Mouse (Mus musculus): ENCODE results near the gene Adamts9. TPM values are rescaled to one million over a fixed set of nuclear protein-coding genes. Genes with fewer than 3 reads are reported as not detected.

Gene Adamts9
- polyA plus RNA-seq, 1 experiment from 2014 or later: 3.8 TPM

- Histone ChIP-seq H3K9me3 (no peaks in the 10 kb centered on the region), H3K27ac (replicated peaks) (no peak overlapping the region), H3K27me3 (replicated peaks; ENCODE audit: low read depth, poor library complexity, severe bottlenecking) (no peaks in the 10 kb centered on the region), H3K4me3 (no peak overlapping the region), H3K36me3 (replicated peaks) (no peaks in the 10 kb centered on the region), H3K4me1 (peaks cover 10% of the 10 kb centered on the region)
- WGBS: 45% methylated on average over 5 of the region's 5 CpGs
- DNase-seq (ENCODE audit: low spot score): no peak
These were observed 163.4 kb downstream of the Adamts9 start for GRCm38 (mm10) chr6:92779935-92780205.

- peaks cover 10% of the 10 kb centered on the region for H3K4me1 ChIP-seq
- no peaks in the 10 kb centered on the region for H3K36me3 ChIP-seq (replicated peaks)
- no peaks in the 10 kb centered on the region for H3K27me3 ChIP-seq (replicated peaks; ENCODE audit: low read depth, poor library complexity, severe bottlenecking)
- H3K27ac ChIP-seq (replicated peaks): no peak overlapping the region
- WGBS: 78% methylated on average over 11 of the region's 11 CpGs
- H3K9me3 ChIP-seq: no peaks in the 10 kb centered on the region
- no peak overlapping the region for H3K4me3 ChIP-seq
- DNase-seq (ENCODE audit: low spot score): peak; percentile 38
These were observed 164.0 kb downstream of the Adamts9 start for GRCm38 (mm10) chr6:92779140-92779934.

DNA sequence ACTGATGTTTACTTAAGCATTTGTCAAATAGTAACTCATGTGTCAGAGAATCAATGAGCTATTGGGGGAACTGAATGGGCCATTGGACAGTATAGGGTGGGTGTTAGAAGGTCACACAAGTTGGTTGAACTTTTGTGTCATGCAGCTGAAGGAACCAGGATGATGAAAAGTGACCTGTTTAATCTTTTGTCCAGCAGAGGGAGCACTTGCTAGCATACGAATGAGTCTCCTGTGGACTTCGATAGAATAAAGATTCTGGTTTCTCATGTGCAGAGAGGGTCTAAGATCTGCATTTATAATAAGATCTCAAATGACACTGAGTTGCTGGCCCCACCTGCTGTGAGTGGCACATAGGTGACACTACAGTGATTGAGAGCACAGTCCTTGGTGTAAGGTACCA lies 166.9 kb downstream of the Adamts9 start:
- 41% methylated on average over 2 of the region's 2 CpGs for WGBS
- no peak overlapping the region for H3K4me3 ChIP-seq
- H3K9me3 ChIP-seq: no peaks in the 10 kb centered on the region
- DNase-seq (ENCODE audit: low spot score): no peak
- H3K4me1 ChIP-seq: peaks cover 10% of the 10 kb centered on the region
- H3K36me3 ChIP-seq (replicated peaks): no peaks in the 10 kb centered on the region
- H3K27ac ChIP-seq (replicated peaks): no peak overlapping the region
- no peaks in the 10 kb centered on the region for H3K27me3 ChIP-seq (replicated peaks; ENCODE audit: low read depth, poor library complexity, severe bottlenecking)

DNA sequence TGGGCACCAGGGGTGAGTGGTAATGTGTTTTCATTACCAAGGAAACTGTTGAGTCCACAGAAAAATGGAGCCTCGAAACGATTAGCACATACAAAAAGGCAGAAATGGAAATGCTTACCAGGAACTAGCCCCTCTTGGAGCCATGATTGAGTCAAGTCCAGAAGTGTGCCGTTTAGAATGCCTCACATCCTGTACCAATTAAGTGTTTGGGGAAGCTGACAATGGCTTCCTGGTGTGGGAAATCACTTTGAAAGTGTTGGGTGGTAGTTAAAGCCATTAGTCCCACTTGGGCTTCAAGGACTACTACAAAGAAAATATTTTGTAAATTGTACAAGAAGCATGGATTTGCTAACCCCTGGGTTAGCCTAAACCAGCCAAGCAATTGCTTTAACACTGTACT lies 180.9 kb downstream of the Adamts9 start:
- Histone ChIP-seq H3K4me3 (no peak overlapping the region), H3K27ac (replicated peaks) (no peak overlapping the region), H3K36me3 (replicated peaks) (no peaks in the 10 kb centered on the region), H3K4me1 (peaks cover 20% of the 10 kb centered on the region), H3K9me3 (no peaks in the 10 kb centered on the region), H3K27me3 (replicated peaks; ENCODE audit: low read depth, poor library complexity, severe bottlenecking) (peaks cover 10% of the 10 kb centered on the region; the same call in 1 of the 2 replicates)
- 59% methylated on average over 3 of the region's 3 CpGs for WGBS
- no peak for DNase-seq (ENCODE audit: low spot score)

DNA sequence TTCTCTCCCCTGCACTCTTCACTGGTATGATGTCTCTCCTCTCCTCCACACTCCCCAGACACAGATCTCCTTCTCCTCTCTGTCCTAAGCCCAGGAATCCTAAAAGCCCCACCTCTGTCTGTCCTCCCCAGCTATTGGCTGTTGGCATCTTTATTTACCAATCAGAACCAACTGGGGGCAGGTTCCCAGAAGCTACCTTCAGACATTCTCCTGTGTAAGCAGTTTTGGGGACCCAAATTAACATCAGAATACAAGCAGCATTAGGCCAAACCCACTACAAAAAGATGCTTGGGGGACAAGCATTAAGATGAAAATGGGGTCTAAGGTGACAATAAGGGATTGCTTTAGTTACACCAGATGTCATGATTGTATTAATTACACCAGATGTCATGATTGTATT lies 183.7 kb downstream of the Adamts9 start:
- no peaks in the 10 kb centered on the region for H3K9me3 ChIP-seq
- H3K4me1 ChIP-seq: peaks cover 20% of the 10 kb centered on the region
- no peak overlapping the region for H3K27ac ChIP-seq (replicated peaks)
- H3K36me3 ChIP-seq (replicated peaks): no peaks in the 10 kb centered on the region
- no peak overlapping the region for H3K4me3 ChIP-seq
- peaks cover 10% of the 10 kb centered on the region; the same call in 1 of the 2 replicates for H3K27me3 ChIP-seq (replicated peaks; ENCODE audit: low read depth, poor library complexity, severe bottlenecking)
- DNase-seq (ENCODE audit: low spot score): no peak

DNA sequence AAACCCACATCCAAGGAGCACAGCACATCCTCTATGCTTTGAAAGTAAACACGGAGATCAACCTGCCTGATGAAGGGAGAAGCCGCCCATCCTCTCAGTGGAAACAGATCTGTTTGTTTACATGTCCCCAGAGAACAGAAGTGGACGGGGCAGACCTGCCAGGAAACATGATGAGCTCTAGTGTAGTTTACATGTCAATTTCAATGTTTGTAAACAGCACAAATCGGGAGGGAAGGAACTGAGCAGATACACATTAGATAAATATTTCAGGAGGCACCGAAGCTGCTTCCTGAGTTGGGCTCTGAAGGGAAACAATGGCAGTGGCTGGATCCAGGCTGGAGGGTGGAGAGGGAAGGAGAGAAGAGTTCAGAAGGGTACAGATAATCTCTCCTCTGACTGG lies 187.5 kb downstream of the Adamts9 start:
- no peaks in the 10 kb centered on the region for H3K36me3 ChIP-seq (replicated peaks)
- no peak for DNase-seq (ENCODE audit: low spot score)
- no peak overlapping the region for H3K27ac ChIP-seq (replicated peaks)
- H3K9me3 ChIP-seq: no peaks in the 10 kb centered on the region
- H3K27me3 ChIP-seq (replicated peaks; ENCODE audit: low read depth, poor library complexity, severe bottlenecking): peaks cover 1% of the 10 kb centered on the region; the same call in 1 of the 2 replicates
- peaks cover 6% of the 10 kb centered on the region for H3K4me1 ChIP-seq
- 36% methylated on average over 5 of the region's 5 CpGs for WGBS
- H3K4me3 ChIP-seq: no peak overlapping the region

DNA sequence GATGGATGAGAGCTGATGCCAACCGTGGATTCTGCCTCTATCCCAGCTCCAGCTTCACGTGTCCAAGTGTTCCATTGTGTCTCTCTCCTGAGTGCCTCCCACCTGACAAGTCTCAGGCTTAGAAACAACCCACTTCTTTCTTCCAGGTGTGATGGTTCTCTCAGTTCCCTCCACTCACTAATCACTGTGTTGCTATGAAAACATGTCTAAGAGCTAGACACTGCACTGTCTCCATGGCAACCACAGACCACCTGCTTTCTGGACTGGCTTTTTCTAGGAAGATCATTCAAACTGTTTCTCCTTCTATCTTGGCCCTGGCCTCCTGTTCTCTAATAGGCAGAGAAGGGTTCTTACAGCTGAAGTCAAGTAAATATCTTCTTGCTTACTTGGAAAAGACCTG lies 190.6 kb downstream of the Adamts9 start:
- WGBS: 86% methylated on average over 2 of the region's 2 CpGs
- Histone ChIP-seq H3K9me3 (no peaks in the 10 kb centered on the region), H3K36me3 (replicated peaks) (no peaks in the 10 kb centered on the region), H3K4me3 (no peak overlapping the region), H3K27me3 (replicated peaks; ENCODE audit: low read depth, poor library complexity, severe bottlenecking) (no peaks in the 10 kb centered on the region), H3K27ac (replicated peaks) (no peak overlapping the region), H3K4me1 (peaks cover 6% of the 10 kb centered on the region)
- DNase-seq (ENCODE audit: low spot score): no peak

DNA sequence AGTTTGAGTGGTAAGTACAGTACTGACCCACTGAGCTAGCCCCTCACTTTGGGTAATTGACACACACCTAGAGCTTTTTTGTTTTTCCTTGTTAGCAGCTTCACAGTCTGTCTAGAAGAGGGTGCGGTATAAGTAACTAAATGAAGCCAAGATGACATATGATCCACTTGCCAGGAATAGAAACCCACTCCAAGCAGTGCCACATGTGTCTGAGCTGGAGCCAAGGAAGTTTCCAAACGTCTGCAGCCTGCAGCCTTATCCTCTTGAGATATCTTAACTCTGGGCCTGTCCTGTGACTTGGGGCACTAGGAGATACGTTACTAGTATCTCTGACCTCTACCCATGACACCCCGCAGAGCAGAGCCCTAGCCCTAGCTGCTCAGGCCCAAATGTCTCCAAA lies 193.9 kb downstream of the Adamts9 start:
- no peak overlapping the region for H3K4me3 ChIP-seq
- 65% methylated on average over 4 of the region's 4 CpGs for WGBS
- no peaks in the 10 kb centered on the region for H3K4me1 ChIP-seq
- no peak overlapping the region for H3K27ac ChIP-seq (replicated peaks)
- H3K27me3 ChIP-seq (replicated peaks; ENCODE audit: low read depth, poor library complexity, severe bottlenecking): no peaks in the 10 kb centered on the region
- DNase-seq (ENCODE audit: low spot score): no peak
- no peaks in the 10 kb centered on the region for H3K36me3 ChIP-seq (replicated peaks)
- H3K9me3 ChIP-seq: no peaks in the 10 kb centered on the region

DNA sequence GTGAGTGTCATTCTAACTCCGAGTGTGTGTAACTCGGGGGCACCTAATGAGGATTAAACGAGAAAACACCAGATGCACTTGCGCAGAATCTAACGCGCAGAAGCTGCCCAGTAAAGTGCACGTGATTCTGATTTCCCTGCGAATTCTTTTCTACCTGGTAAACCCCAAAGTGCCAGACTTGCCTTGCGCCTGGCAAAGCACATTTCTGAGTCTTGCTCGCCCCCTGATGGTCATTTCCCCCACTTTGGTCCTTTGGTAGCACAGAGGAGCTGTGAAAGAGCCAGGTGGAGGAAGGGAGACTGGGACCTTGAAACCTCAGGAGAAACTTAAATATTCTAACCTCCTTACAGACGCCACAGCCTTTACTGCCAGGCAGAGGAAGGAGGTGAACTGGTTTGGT lies 199.7 kb downstream of the Adamts9 start:
- 16% methylated on average over 11 of the region's 11 CpGs for WGBS
- H3K4me1 ChIP-seq: peaks cover 9% of the 10 kb centered on the region
- H3K27ac ChIP-seq (replicated peaks): no peak overlapping the region
- H3K27me3 ChIP-seq (replicated peaks; ENCODE audit: low read depth, poor library complexity, severe bottlenecking): 0 out of 2 replicates have a peak, but pooled peaks cover 4% of the 10 kb centered on the region
- H3K9me3 ChIP-seq: no peaks in the 10 kb centered on the region
- peak overlapping the region; percentile 9; the same call in 1 of the 2 replicates for H3K4me3 ChIP-seq
- peak; percentile 76 for DNase-seq (ENCODE audit: low spot score)
- H3K36me3 ChIP-seq (replicated peaks): no peaks in the 10 kb centered on the region

DNA sequence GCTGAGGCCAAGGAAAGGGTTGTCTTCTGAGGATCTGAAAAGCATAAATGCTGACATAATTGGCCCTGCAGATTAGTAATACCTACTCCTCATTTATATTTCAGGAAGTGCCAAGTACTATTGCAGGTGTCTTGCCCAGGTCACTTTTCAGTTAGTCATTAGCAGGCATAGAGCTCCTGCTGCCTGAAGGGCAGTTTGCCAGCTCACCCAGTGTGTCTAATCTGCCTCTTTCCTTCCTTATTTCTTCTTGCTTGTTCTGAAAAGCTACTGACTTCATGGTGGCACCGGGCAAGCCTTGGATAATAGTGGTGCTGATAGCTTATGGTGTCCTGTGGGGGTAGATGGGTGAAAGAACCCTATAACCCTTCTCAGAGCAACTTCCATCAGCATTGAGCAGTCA lies 206.2 kb downstream of the Adamts9 start:
- no peak overlapping the region for H3K4me3 ChIP-seq
- H3K27me3 ChIP-seq (replicated peaks; ENCODE audit: low read depth, poor library complexity, severe bottlenecking): no peaks in the 10 kb centered on the region
- DNase-seq (ENCODE audit: low spot score): no peak
- peaks cover 5% of the 10 kb centered on the region for H3K4me1 ChIP-seq
- H3K36me3 ChIP-seq (replicated peaks): no peaks in the 10 kb centered on the region
- H3K27ac ChIP-seq (replicated peaks): no peak overlapping the region
- H3K9me3 ChIP-seq: peaks cover 15% of the 10 kb centered on the region
- 83% methylated on average over 1 of the region's 1 CpGs for WGBS

- no peak for DNase-seq (ENCODE audit: low spot score)
- H3K4me1 ChIP-seq: peaks cover 3% of the 10 kb centered on the region
- H3K27me3 ChIP-seq (replicated peaks; ENCODE audit: low read depth, poor library complexity, severe bottlenecking): peaks cover 5% of the 10 kb centered on the region; the same call in 1 of the 2 replicates
- no peak overlapping the region for H3K27ac ChIP-seq (replicated peaks)
- no peak overlapping the region for H3K4me3 ChIP-seq
- peaks cover 15% of the 10 kb centered on the region for H3K9me3 ChIP-seq
- no peaks in the 10 kb centered on the region for H3K36me3 ChIP-seq (replicated peaks)
These were observed 209.6 kb downstream of the Adamts9 start for GRCm38 (mm10) chr6:92733651-92734050.

- 39% methylated on average over 7 of the region's 7 CpGs for WGBS
- no peak overlapping the region for H3K4me3 ChIP-seq
- H3K4me1 ChIP-seq: peaks cover 28% of the 10 kb centered on the region
These were observed 214.8 kb downstream of the Adamts9 start for GRCm38 (mm10) chr6:92728514-92728913.

GRCm38 (mm10) chr6:92728084-92728483 lies 215.2 kb downstream of the Adamts9 start:
- peaks cover 28% of the 10 kb centered on the region for H3K4me1 ChIP-seq
- H3K27me3 ChIP-seq (replicated peaks; ENCODE audit: low read depth, poor library complexity, severe bottlenecking): peaks cover 5% of the 10 kb centered on the region; the same call in 1 of the 2 replicates
- no peak overlapping the region for H3K4me3 ChIP-seq
- 3% methylated on average over 10 of the region's 10 CpGs for WGBS
- DNase-seq (ENCODE audit: low spot score): peak; percentile 89
- no peaks in the 10 kb centered on the region for H3K36me3 ChIP-seq (replicated peaks)
- H3K27ac ChIP-seq (replicated peaks): peak overlapping the region; percentile 78
- H3K9me3 ChIP-seq: peaks cover 1% of the 10 kb centered on the region; the same call in 1 of the 2 replicates

More at GRCm38 (mm10) chr6:92728514-92728913, 214.8 kb downstream of the Adamts9 start:
- no peak for DNase-seq (ENCODE audit: low spot score)
- Histone ChIP-seq H3K9me3 (peaks cover 6% of the 10 kb centered on the region; the same call in 1 of the 2 replicates), H3K27me3 (replicated peaks; ENCODE audit: low read depth, poor library complexity, severe bottlenecking) (peaks cover 5% of the 10 kb centered on the region; the same call in 1 of the 2 replicates), H3K36me3 (replicated peaks) (no peaks in the 10 kb centered on the region), H3K27ac (replicated peaks) (peak overlapping the region; percentile 78)

Data from embryonic facial prominence, embryonic 10.5 days (tissue).